Mouse (Mus musculus) olfactory bulb, adult 2 months (tissue): ENCODE measurements around the gene Egln2. TPM values are rescaled to one million over a fixed set of nuclear protein-coding genes. Genes with fewer than 3 reads are reported as not detected.

Experiments used
- H3K27ac ChIP-seq: fragments of 200-500 bp; 2 replicates; pipeline ENCODE4 v1.5.1; 2012; ENCODE audit warnings: low read depth, low read length; ENCODE audit not compliant: insufficient read depth
- H3K4me1 ChIP-seq: fragments of 200-500 bp; 2 replicates; pipeline ENCODE4 v1.6.1; 2012; ENCODE audit warnings: low read length; ENCODE audit not compliant: control insufficient read depth, insufficient read depth
- H3K4me3 ChIP-seq: fragments of 200-500 bp; 2 replicates; pipeline ENCODE4 v1.5.1; 2012; ENCODE audit warnings: mild to moderate bottlenecking, low read depth, low read length, moderate library complexity; ENCODE audit not compliant: insufficient read depth
- CTCF ChIP-seq: fragments of 200-500 bp; IDR thresholded peaks from 2 replicates; pipeline ENCODE4 v1.5.1; 2012; ENCODE audit warnings: low read depth, mild to moderate bottlenecking, low read length, moderate library complexity; ENCODE audit not compliant: insufficient read depth
- POLR2A ChIP-seq: fragments of 200-500 bp; IDR thresholded peaks from 2 replicates; pipeline ENCODE4 v1.6.1; 2012; ENCODE audit warnings: mild to moderate bottlenecking, low read depth, low read length, moderate library complexity; ENCODE audit not compliant: insufficient read depth
- WGBS: fragments of 180-500 bp; shearing (Covaris S2); methylation state at CpG from one replicate; pipeline ENCODE4 v1.1.7; 2018; 5-methylcytosine and 5-hydroxymethylcytosine counted together
- polyA plus RNA-seq: library from polyadenylated mRNA; stranded (reverse); fragments of >200 nt; gene quantifications from 2 replicates; pipeline ENCODE4 v1.2.4, GENCODE M21; 2012; ENCODE audit warnings: low replicate concordance; ENCODE audit not compliant: missing spikeins, insufficient read depth, insufficient read length

Egln2 gene
- polyA plus RNA-seq, 1 experiment = not detected

DNA sequence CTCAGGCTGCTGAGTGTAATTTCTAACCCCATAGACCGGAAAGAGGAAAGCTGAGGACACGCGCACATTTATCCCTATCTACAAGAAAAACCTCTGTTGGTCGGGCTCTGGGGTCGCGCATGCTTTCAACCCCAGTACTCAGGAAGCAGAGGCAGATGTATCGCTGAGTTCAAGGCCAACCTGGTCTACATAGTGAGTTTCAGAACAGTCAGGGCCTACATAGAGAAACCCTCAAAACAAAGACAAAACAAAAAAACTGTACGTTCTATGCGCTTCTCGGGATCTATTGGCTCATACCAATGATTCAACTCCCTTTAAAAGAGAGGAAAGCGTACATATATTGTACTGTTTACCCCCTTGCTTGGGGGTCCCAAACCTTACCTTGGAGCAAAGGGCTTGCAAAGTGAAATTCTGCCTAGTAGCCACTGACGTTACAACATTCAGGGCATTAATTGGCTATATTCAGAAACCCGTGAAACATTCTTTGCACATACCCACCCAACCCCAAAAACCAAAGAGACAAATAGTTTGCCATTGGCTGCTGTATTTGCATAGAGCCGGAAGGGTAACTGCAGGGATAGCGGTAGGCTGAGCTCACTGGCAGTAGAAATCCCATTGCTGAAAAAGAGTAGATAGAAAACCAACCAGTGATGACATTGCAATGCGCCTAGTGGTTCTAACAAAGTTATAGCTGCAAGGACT, 12.8 kb upstream of the Egln2 start:
- WGBS = 38% methylated on average over 16 of the region's 16 CpGs
- peak overlapping the region; percentile 47 for H3K4me3 ChIP-seq
- TF ChIP-seq POLR2A = no peak
- TF ChIP-seq CTCF = no peak
- peak overlapping the region; percentile 85 for H3K27ac ChIP-seq
- H3K4me1 ChIP-seq = no peaks in the 10 kb centered on the region

DNA sequence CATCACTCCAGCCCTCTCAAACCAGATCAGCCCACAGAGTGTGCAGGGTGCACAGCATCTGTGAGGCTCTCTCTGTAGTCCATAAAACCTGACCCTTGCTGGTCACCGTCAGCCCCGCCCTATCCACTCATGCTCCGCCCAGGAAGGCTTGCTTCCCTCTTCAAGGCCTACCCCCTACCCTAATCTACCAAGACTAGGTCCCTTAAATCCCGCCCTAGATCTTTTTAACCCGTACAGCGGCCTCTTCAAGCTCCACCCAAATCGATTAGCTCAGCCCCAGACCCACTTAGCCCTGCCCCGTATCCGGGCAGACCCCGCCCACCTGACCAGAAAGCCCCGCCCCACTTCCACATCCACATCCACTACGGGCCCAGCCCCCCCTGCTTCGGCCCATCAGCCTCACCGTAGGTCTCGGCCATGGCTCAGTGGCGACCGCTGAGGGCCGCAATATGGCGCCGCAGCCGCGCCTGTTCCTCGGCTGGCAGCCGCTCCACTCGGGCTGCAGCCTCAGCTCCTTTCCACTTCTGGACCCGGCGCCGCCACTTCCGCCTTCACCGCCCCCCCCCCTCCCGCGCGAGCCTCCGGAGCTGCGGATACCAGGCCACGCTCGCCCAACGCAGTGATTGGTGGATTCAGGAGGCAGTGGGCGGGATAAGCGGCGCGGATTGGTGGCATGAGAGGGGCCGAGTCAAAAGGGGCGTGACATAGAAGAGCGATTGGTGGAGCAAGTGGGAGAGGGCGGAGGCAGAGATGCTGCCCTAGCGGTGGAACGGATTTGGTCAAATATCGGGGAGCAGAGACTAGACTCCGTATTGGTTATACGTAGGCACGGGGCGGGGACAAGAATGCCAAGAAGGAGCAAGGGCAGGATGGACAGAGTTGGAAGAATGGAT, 12.0 kb upstream of the Egln2 start, which contains the start of gene Rab4b:
Gene Rab4b, minus strand, starts transcription at position 573 of the 893 bp plus-strand sequence.
- WGBS = under 1% methylated on average over 53 of the region's 53 CpGs
- Histone ChIP-seq H3K4me3 (peak within 1 kb of the TSS; percentile 69), H3K4me1 (no peaks in the 10 kb centered on the region), H3K27ac (peak within 1 kb of the TSS; percentile 85)
- peak; percentile 36 for TF ChIP-seq POLR2A
- no peak for TF ChIP-seq CTCF

DNA sequence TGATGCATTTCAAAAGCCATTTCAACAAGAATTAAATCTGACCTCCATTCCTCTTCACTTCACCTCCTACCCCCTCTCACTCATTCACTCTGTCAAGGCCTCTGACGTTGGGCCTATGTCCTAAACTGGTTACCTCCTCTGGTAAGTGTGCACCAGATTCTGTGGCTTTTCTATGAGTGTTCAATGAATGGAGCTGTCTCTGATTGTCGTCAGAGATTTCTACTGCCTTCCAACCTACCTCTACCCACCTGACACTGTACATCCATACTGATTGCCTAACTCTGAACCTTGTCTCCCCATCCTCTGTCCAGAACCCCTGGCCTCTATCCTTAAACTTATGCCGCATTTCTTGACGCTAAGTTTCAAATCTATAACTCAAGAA, 11.3 kb upstream of the Egln2 start:
- WGBS = 11% methylated on average over 4 of the region's 4 CpGs
- Histone ChIP-seq H3K27ac (peak overlapping the region; percentile 71), H3K4me3 (peak overlapping the region; percentile 69), H3K4me1 (no peaks in the 10 kb centered on the region)
- no peak for TF ChIP-seq POLR2A
- TF ChIP-seq CTCF = no peak

DNA sequence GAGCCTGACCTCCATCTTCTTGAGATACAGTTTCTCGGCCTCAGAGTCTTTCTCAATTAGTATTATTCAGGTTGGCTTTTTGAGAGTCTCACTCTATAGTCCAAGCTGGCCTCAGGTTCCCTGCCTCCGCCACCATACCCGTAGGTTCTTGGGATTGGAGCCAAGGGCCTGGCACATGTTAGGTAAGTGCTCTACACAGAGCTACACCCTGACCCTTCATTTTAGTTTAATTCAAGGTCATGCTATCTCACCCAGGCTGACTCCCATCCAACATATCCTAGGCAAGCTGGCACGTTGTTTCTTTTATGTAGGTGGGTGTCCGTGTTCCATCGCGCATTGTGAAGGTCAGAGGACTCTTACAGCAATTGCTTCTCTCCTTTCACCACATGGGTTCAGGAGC, 8.3 kb upstream of the Egln2 start:
- Histone ChIP-seq H3K27ac (no peak overlapping the region), H3K4me1 (no peaks in the 10 kb centered on the region), H3K4me3 (no peak overlapping the region)
- 91% methylated on average over 7 of the region's 7 CpGs for WGBS
- TF ChIP-seq POLR2A = no peak
- TF ChIP-seq CTCF = no peak

DNA sequence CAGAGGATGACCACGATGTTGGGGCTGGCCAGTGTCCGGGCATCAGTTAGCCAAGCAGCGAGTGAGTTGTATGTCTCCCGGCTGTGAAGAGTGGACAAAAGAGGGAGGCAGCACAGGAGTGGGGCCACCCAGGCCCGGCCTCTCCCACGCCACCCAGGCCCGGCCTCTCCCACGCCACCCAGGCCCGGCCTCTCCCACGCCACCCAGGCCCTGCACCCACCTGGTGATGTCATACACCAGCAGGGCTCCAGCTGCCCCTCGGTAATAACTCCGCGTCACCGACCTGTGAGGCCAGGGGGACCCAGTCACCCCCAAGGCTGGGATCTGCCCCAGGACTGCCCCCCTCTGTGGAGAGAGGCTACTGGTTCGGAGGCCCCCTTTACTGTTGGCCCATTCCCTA, 7.9 kb upstream of the Egln2 start:
- H3K27ac ChIP-seq = no peak overlapping the region
- no peaks in the 10 kb centered on the region for H3K4me1 ChIP-seq
- no peak overlapping the region for H3K4me3 ChIP-seq
- no peak for TF ChIP-seq POLR2A
- no peak for TF ChIP-seq CTCF
- 90% methylated on average over 15 of the region's 15 CpGs for WGBS

DNA sequence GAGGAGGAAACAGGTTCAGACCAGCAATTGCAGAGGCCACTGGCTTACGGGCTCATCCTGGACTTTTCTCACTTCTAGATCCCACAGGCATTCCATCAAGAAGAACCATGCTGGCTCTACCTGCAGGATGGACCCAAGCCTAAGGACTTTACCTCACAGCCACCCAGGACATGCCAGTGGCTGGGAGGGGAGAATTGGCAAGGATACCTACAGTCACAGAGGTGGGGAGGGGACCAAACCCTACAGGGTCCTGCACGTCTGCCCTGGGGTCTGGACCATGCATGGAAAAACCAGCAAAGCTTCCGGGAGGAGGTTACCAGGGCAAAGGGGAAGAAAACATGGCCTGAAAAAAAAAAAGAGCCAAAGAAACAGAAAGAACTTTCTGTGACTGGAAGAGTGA, 4.4 kb upstream of the Egln2 start:
- H3K4me3 ChIP-seq = no peak overlapping the region
- no peak for TF ChIP-seq CTCF
- no peak for TF ChIP-seq POLR2A
- H3K4me1 ChIP-seq = peaks cover 6% of the 10 kb centered on the region; the same call in 1 of the 2 replicates
- 94% methylated on average over 3 of the region's 3 CpGs for WGBS
- H3K27ac ChIP-seq = no peak overlapping the region

DNA sequence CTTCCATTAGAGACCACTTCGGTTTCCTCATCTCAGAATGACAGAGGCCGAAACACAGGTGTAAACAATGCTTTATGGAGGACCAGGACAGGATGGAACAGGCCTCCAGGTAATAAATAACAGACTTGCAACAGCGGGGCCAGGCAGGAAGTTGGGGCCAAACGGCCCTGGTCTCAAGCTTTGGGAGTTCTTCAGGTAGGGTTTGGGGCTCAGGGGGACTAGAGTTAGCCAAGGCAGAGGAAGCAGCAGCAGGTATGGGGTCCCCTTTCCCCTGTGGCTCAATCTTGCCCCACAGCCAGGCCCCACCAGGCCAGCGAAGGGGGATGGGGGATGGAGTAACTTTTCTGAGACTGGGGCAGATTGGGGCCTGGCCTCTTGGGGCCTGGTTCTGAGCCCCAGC, 1.8 kb upstream of the Egln2 start:
- Histone ChIP-seq H3K4me3 (no peak overlapping the region), H3K27ac (no peak overlapping the region), H3K4me1 (peaks cover 27% of the 10 kb centered on the region)
- 95% methylated on average over 5 of the region's 5 CpGs for WGBS
- TF ChIP-seq CTCF = no peak
- TF ChIP-seq POLR2A = no peak

DNA sequence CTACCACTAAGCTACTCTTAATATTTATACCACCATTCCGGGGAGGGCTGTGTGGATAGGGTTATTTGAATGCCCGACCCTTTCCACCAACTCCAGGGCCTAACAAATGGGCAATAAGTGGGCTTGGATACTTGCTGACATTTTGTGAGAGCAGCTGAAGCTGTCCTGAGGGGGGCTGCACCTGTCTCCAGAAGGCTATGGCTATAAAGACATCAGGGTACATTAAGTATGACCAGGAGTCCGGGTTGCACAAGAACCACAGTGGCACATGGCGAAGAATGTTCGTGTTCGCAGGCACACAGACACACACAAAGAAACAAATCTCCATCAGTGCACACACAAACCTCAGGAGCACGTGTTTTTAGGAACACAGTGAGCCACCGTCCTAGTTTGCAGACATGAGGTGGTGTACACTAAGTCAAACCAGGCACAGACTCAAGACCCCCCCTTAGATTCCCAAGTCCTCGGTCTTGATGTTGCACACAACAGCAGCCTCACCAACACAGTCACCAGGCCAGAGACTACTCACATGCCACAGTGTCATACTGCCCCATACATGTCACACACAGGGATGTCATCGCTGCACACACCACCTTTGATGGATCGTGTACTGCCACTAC, 983 bp upstream of the Egln2 start:
- H3K4me1 ChIP-seq = peaks cover 34% of the 10 kb centered on the region
- no peak for TF ChIP-seq POLR2A
- TF ChIP-seq CTCF = no peak
- 58% methylated on average over 11 of the region's 11 CpGs for WGBS
- H3K4me3 ChIP-seq = peak overlapping the region; percentile 96; the same call in 1 of the 2 replicates
- peak overlapping the region; percentile 88 for H3K27ac ChIP-seq
